Mouse (Mus musculus) CD4-positive, CD25-positive, alpha-beta regulatory T cell, adult 4 months (primary cell): Measurements from ENCODE around the gene Psma1. TPM values are rescaled to one million over a fixed set of nuclear protein-coding genes. Genes with fewer than 3 reads are reported as not detected.

Source experiments
- ATAC-seq: one replicate; pipeline ENCODE4 v1.8.0; 2017
- polyA plus RNA-seq, 2 experiments: library from polyadenylated mRNA; unstranded; fragments of 100-300 nt; shearing (Covaris generic); gene quantifications; one replicate each; pipeline ENCODE4 v1.2.1; 2017

The Psma1 gene
- polyA plus RNA-seq, 2 experiments from 2014 or later: 218 to 222 TPM

DNA sequence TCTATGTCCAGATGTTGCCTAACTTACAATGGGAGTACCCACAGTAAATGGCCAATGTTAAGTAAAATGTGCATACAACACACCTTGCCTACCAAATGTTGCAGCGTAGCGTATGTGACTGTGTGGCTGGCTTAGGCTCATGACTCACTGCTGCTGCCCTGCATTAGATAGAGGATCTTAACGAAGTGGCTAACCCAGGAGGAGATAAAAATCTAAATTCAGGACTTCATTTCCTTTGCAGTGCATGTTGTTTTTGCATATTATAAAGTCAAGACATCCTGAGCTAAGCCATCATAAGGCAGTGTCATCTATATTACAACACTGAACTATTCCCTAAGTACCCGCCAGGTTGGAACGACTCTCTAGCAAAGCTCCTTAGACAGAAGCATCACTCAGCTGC is 7.5 kb downstream of the Psma1 start:
- no peak for ATAC-seq

DNA sequence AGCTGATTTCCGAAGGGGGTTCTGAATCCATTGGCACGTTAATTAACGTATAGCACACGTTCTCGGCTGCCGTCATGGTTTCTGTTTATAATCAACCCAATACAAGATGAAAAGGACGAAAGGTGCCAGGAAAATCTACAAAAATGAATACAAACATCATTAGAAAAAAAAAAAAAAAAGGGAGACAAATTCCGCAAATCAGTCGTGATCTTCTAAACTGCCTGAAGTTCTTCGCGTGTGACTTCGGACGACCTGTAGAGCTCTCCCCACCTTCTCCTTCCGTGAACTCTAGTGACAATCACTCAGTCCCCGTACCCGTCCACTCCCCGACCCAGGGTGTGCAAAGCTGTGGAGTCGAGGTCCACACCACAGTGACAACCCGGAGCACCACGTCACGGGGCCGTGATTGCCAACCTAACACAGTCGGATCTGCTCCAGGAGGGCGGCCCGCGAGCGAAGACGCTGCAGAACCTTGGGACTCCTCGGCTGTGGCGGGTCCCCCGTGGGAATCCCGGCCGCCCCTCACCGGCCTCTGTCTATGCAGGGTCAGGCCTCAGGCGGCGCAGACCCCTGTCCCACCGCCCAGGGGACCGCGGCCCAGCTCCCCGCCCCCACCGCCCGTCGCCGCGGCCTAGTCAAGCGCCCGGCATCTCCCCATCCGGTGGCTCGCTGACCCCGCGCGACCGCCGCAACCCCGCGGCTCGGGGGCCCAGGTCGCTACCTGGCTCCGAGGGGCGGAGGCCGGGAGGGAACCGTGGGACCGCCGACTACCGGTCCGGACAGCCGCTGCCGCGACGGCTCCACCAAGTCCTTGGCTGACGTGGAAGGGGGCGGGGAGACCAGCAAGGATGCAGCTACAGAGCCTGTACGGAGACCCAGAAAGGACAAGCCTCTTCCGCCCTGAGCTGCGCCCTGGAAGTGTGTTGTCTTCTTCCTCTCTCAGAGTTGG is 21.8 kb downstream of the Psma1 start, which contains the start of gene Copb1:
Gene Copb1 (minus strand): TSS at position 827 of the 949 bp plus-strand sequence.
- ATAC-seq: peak; percentile 98

DNA sequence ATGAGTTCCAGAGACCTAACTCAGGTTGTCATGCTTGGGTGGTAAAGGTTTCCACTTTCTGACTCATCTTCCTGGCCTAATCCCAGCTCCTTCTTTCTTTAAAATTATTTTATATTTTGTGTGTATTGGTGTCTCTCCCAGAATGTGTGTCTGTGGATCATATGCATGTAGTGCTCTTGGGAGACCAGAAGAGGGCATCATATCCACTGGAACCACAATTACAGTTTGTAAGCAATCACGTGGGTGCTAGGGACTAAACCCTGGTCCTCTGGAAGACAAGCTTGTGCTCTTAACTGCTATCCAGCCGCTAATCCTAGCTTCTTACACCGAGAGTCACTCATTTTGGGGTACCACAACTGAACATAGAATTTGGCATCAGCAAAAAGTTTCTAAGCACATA is 24.2 kb downstream of the Psma1 start:
- ATAC-seq: no peak

DNA sequence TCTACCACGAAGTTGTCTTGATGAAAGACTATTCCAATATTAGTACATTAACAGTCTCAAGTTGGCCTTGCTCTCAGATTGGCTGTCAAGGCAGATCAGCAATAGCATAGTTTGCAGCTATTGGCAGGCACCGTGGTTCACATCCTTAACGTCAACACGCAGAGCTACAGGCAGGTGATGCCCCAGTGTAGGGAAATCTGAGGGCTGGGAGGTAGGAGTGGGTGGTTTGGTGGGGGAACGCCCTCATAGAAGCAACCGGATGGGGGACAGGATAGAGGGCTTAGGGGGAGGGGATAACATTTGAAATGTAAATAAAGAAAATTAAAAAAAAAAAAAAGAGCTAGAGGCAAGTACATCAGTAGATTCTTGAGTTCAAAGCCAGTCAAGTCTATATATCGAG is 41.9 kb downstream of the Psma1 start:
- peak; percentile 80 for ATAC-seq

DNA sequence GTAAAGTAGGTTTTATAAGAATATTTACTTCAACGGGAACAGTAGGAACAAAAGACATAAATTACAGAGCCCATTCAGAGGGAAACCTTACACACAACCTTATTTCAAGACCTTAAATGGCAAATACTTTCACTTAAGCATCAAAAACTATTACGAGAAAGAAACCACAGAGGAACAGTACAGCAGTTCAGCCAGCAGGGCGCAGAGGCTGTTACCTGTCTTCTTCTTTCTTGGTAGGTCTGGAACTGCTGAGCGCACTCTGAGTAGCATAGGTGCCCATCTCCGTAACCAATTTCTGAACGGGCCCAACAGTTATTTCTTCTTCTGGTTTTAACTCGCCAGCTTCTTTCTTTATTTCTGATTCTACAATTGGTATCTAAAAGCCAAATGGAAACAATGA is 42.9 kb downstream of the Psma1 start:
- no peak for ATAC-seq

DNA sequence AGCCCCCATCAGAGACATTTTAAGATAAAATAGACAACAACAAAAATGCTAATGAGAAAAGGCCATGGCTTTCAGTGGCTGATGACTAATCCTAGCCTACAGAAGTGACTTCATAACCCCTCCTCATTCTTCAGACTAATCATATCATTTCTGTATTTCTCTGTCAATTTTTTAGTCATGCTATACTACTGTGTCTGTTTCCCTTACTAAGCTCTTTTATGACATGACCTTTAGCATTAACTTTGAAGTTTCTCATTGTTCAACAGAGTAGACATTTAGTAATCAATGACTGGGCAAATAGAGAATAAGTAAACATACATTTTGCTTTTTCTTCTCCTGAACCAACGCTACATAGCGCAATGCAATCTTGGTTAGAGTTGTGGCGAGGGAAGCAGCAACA is 44.1 kb downstream of the Psma1 start:
- ATAC-seq: peak; percentile 26

DNA sequence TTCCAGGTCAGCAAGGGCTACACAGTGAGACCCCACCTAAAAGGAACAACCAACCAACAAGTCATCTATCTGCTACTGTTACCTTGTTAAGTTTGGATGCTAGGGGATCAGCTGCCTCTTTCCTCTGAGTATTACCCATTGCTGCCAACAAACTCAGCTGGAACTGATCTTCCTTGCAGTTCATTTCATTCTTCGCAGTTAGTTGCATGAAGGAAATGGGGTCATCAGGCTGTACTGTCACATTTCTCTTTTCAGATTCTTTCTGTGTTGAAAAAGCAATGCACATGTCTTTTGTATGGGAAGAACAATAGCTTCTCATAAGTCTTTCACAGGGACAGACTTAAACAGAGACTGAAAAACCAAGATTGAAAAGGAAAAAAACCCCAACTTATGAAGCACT is 49.4 kb downstream of the Psma1 start:
- ATAC-seq: no peak

DNA sequence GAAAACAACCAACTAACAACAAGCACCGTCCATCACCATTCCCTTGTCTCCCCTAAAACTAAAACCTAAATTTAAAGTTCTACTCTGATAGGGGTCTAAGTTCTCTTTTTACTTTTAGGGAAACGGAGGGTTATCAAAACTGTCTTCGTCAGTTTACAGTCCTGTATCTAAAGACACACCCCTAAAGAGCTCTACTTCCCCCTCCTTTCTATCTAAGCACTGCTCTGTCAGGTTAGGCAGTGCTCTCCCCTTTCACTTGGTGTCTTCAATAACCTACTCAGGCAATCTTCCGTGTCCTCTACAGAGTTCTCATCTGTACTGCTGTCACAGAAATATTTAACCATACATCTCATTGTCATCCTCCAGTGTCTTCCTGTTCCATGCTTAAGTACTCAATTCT is 55.5 kb downstream of the Psma1 start:
- no peak for ATAC-seq

DNA sequence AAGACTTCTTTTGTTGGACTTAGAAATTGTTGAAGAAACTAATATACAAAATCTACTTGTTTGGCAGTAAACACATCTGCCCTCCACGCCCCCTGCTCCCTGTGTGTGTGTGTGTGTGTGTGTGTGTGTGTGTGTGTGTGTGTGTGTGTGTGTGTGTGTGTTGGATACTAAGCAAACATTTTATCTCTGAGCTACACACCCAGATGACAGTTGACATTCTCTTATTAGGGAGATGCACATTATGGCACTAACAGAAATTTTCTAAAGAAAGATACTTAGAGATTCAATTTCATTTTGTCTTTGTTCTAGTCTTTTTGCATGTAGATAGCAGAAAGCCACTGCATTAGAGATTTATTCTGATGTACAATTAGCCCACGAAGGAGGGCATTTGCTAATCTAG is 59.0 kb downstream of the Psma1 start:
- ATAC-seq: no peak

Other genes starting within 250 kb of the Psma1 start
- 10 to 100 TPM in 1 of 2 experiments, 1 to 10 TPM in 1; 7.8 to 11.1 TPM for gene Rras2, start 158.3 kb downstream of the Psma1 start, polyA plus RNA-seq
- 100 to 1,000 TPM; 108 to 135 TPM for gene Copb1, start 21.4 kb downstream of the Psma1 start, polyA plus RNA-seq
- under 1 TPM; 0.75 to 0.76 TPM for gene Pde3b, start 139.2 kb upstream of the Psma1 start, polyA plus RNA-seq